Mouse (Mus musculus) liver, adult 2 months (tissue): ENCODE data around the gene Cnn2. TPM values are rescaled to one million over a fixed set of nuclear protein-coding genes. Genes with fewer than 3 reads are reported as not detected.

Experiments used
- DNase-seq: peaks from one replicate; pipeline ENCODE4 v3.0.0-alpha.2; 2011; ENCODE audit warnings: low read depth, low spot score; ENCODE audit errors: extremely low read depth
- H3K27ac ChIP-seq: fragments of 200-500 bp; replicated peaks from 2 replicates; pipeline ENCODE4 v1.5.1; 2012; ENCODE audit warnings: low read depth, mild to moderate bottlenecking, control low read depth, inconsistent platforms, low read length; ENCODE audit not compliant: insufficient read depth
- H3K27me3 ChIP-seq: fragments of 200-500 bp; 2 replicates; pipeline ENCODE4 v1.6.1; 2012; ENCODE audit warnings: mild to moderate bottlenecking, moderate library complexity, low read length, inconsistent platforms; ENCODE audit not compliant: control insufficient read depth, insufficient read depth
- H3K36me3 ChIP-seq: fragments of 200-500 bp; 2 replicates; pipeline ENCODE4 v1.6.1; 2012; ENCODE audit warnings: low read length, inconsistent platforms; ENCODE audit not compliant: control insufficient read depth, insufficient read depth
- H3K4me1 ChIP-seq: fragments of 200-500 bp; 2 replicates; pipeline ENCODE4 v1.6.1; 2011; ENCODE audit warnings: low read length; ENCODE audit not compliant: control insufficient read depth, insufficient read depth
- H3K4me3 ChIP-seq: fragments of 200-500 bp; 2 replicates; pipeline ENCODE4 v1.5.1; 2011; ENCODE audit warnings: low read depth, mild to moderate bottlenecking, control low read depth, low read length, moderate library complexity; ENCODE audit not compliant: insufficient read depth
- H3K79me2 ChIP-seq: fragments of 200-500 bp; 2 replicates; pipeline ENCODE4 v1.6.1; 2012; ENCODE audit warnings: inconsistent platforms, mild to moderate bottlenecking, low read length, moderate library complexity; ENCODE audit not compliant: control insufficient read depth, insufficient read depth
- H3K9ac ChIP-seq: fragments of 200-500 bp; 2 replicates; pipeline ENCODE4 v1.6.1; 2012; ENCODE audit warnings: low read depth, mild to moderate bottlenecking, control low read depth, inconsistent platforms, low read length
- CTCF ChIP-seq: fragments of 200-500 bp; IDR thresholded peaks from 2 replicates; pipeline ENCODE4 v1.5.1; 2011; ENCODE audit warnings: low read depth, low read length, control low read depth
- POLR2A ChIP-seq: fragments of 200-500 bp; IDR thresholded peaks from 2 replicates; pipeline ENCODE4 v1.6.1; 2011; ENCODE audit warnings: low read length, control low read depth; ENCODE audit not compliant: insufficient read depth; ENCODE audit errors: extremely low read depth
- WGBS: fragments of 180-500 bp; shearing (Covaris S2); methylation state at CpG from one replicate; pipeline ENCODE4 v1.1.7; 2018; 5-methylcytosine and 5-hydroxymethylcytosine counted together
- polyA plus RNA-seq: library from polyadenylated mRNA; depleted of rRNA; stranded (reverse); fragments of >200 nt; gene quantifications from 2 replicates; pipeline ENCODE4 v1.2.3, GENCODE M21; 2012
- total RNA-seq: library from RNA; depleted of rRNA; stranded (reverse); fragments of >200 nt; gene quantifications from 2 replicates; pipeline ENCODE4 v1.2.3, GENCODE M21; 2014

Gene Cnn2
- total and polyA plus RNA-seq, 2 experiments: 5.2 to 9.8 TPM

DNA sequence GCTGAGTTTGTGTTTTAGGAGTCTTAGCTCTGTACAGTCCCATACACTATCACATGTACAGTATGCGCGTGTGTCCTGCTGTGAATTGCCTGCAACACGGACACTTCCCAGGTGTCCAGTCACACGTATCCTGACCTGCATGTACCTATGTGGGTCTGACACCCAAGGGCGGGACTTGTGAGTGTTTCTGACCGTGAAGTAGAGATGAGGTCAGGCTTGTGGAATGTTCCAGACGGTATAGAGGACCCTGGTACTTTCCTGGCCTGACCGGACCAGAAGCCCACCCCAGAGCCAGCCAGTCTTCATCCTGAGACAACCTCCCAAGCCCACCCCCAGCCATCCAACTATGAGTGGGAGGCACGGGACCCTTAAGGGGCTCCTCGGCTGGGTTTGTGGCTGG lies 27.2 kb downstream of the Cnn2 start:
- no peak for DNase-seq
- H3K27ac ChIP-seq: no peak overlapping the region
- 91% methylated on average over 10 of the region's 10 CpGs for WGBS
- no peaks in the 10 kb centered on the region for H3K79me2 ChIP-seq
- no peak overlapping the region for H3K9ac ChIP-seq
- TF ChIP-seq CTCF: no peak
- no peak for TF ChIP-seq POLR2A
- H3K4me1 ChIP-seq: no peaks in the 10 kb centered on the region
- H3K27me3 ChIP-seq: no peaks in the 10 kb centered on the region
- no peaks in the 10 kb centered on the region for H3K36me3 ChIP-seq
- H3K4me3 ChIP-seq: no peak overlapping the region

DNA sequence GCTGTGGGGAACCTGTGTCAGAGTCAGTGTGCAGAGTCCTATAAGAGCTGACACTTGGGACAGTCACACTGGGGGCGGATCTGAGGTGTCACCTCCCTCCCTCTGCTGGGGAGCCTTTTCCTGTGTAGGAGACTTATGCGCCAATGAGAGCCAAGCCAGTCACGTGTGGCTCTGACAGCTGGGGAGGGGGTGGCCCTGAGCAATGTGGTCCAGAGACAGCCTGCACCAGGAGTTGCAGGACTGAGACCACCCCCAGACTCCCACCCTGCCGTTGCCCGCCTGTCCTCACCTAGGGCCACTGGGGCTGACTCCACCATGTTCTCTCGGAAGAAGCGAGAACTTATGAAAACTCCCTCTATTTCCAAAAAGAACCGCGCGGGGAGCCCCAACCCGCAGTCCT lies 28.1 kb downstream of the Cnn2 start, which contains the start of gene Arhgap45:
Gene Arhgap45, plus strand, starts transcription at position 143 of the 400 bp plus-strand sequence.
- Histone ChIP-seq H3K4me1 (no peaks in the 10 kb centered on the region), H3K4me3 (peak within 1 kb of the TSS; percentile 59), H3K27ac (peak within 1 kb of the TSS; percentile 17), H3K9ac (peak within 1 kb of the TSS; percentile 66), H3K27me3 (no peaks in the 10 kb centered on the region), H3K79me2 (no peaks in the 10 kb centered on the region), H3K36me3 (no peaks in the 10 kb centered on the region)
- peak; percentile 21 for DNase-seq
- 60% methylated on average over 11 of the region's 11 CpGs for WGBS
- no peak for TF ChIP-seq CTCF
- TF ChIP-seq POLR2A: no peak

DNA sequence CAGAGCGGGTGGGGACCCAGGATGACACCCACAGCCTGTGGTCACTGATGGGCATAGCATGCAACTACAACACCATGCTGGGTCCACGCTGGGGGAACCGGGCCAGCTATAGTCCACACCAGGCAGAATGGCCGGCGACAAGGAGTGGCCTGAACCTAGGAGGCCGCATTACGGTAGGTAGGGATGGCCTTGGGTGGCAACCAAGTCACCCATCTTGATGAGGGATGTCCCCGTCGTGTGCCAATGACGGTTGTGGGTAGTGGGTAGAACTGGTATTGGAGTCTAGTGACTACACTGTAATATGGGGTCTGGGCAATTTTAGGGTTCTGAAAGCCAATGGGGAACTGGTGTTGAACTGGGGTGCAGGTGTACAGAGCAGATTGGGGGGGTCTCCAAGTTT lies 28.5 kb downstream of the Cnn2 start:
- Histone ChIP-seq H3K4me1 (no peaks in the 10 kb centered on the region), H3K79me2 (no peaks in the 10 kb centered on the region), H3K36me3 (no peaks in the 10 kb centered on the region), H3K27me3 (no peaks in the 10 kb centered on the region), H3K9ac (peak overlapping the region; percentile 66), H3K4me3 (peak overlapping the region; percentile 59), H3K27ac (peak overlapping the region; percentile 17)
- TF ChIP-seq CTCF: no peak
- TF ChIP-seq POLR2A: no peak
- DNase-seq: no peak
- 76% methylated on average over 10 of the region's 10 CpGs for WGBS

DNA sequence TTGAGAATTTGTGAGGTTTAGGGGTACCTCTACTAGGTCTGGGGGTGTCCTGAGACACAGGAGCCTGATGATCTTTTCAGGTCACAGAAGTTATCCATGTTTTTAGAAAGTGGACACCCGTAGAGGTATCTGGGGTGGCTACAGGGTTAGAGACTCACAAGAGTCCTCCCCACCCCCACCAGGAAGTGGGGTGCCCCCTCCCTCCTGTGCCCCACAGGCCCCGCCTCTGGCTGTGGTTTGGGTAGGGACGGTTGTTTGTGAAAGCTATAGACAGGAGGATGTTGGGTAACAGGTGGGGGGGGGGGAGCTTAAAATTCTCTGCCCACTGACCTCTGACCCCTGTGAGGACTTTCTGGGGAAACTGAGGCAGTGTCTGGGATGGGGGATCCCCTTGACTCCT lies 29.0 kb downstream of the Cnn2 start:
- no peaks in the 10 kb centered on the region for H3K36me3 ChIP-seq
- H3K27me3 ChIP-seq: no peaks in the 10 kb centered on the region
- H3K4me1 ChIP-seq: no peaks in the 10 kb centered on the region
- WGBS: 44% methylated on average over 3 of the region's 3 CpGs
- H3K79me2 ChIP-seq: no peaks in the 10 kb centered on the region
- no peak for TF ChIP-seq CTCF
- TF ChIP-seq POLR2A: no peak
- peak overlapping the region; percentile 59 for H3K4me3 ChIP-seq
- DNase-seq: no peak
- H3K9ac ChIP-seq: peak overlapping the region; percentile 70
- H3K27ac ChIP-seq: peak overlapping the region; percentile 29

DNA sequence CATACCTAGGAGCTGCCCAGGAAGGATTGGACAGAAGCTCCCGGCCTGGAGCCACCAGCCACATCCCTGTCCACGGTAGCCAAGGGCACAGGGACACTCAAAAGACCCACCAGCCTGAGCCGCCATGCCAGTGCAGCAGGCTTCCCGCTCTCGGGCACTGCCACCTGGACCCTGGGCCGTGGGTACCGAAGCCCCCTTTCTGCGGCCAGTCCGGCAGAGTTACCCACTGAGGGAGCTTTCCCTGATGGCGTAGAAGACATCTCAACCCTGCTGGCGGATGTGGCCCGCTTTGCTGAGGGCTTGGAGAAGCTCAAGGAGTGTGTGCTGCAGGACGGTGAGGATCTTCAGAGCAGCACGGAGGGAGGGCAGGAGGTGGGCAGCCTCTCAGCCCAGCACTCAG lies 29.4 kb downstream of the Cnn2 start:
- WGBS: 75% methylated on average over 14 of the region's 14 CpGs
- Histone ChIP-seq H3K4me1 (no peaks in the 10 kb centered on the region), H3K36me3 (no peaks in the 10 kb centered on the region), H3K27me3 (no peaks in the 10 kb centered on the region), H3K79me2 (no peaks in the 10 kb centered on the region), H3K27ac (peak overlapping the region; percentile 29), H3K9ac (peak overlapping the region; percentile 70), H3K4me3 (peak overlapping the region; percentile 35)
- DNase-seq: no peak
- no peak for TF ChIP-seq POLR2A
- TF ChIP-seq CTCF: no peak

DNA sequence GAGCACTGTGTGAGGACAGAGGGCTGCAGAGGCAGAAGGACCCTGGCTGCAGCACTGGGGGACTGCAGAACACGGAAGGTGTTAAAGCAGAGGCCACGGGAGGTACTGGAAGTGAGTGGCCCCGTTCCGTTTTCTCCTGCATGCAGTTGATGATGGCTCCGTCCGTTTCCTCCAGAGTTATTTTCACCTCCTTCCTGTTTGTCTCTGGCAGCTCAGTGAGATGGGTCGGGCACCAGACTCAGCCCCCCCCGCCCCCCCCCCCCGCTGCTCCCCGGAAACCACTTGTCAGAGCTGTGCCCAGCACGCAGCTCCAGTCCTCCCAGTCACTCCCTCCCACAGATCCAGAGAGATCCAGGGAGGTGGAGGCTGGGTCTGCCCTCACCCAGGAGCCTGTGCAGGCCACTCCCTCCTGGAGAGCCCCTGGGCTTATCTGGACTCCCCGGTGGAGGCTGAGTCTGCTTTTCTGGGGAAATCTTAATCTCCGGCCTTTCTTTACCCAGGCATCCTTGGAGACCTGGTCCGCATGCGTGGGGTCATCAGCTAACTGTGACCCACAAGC lies 30.4 kb downstream of the Cnn2 start:
- no peaks in the 10 kb centered on the region for H3K4me1 ChIP-seq
- TF ChIP-seq POLR2A (no peak), CTCF (no peak)
- peak overlapping the region; percentile 55 for H3K9ac ChIP-seq

More for the DNA sequence above, 30.4 kb downstream of the Cnn2 start:
- Histone ChIP-seq H3K27ac (peak overlapping the region; percentile 75), H3K27me3 (no peaks in the 10 kb centered on the region), H3K79me2 (no peaks in the 10 kb centered on the region), H3K4me3 (peak overlapping the region; percentile 34; the same call in 1 of the 2 replicates), H3K36me3 (no peaks in the 10 kb centered on the region)
- no peak for DNase-seq
- 16% methylated on average over 15 of the region's 15 CpGs for WGBS
